Mouse (Mus musculus): Measurements from ENCODE around the gene Zfp799.

The Zfp799 gene

DNA sequence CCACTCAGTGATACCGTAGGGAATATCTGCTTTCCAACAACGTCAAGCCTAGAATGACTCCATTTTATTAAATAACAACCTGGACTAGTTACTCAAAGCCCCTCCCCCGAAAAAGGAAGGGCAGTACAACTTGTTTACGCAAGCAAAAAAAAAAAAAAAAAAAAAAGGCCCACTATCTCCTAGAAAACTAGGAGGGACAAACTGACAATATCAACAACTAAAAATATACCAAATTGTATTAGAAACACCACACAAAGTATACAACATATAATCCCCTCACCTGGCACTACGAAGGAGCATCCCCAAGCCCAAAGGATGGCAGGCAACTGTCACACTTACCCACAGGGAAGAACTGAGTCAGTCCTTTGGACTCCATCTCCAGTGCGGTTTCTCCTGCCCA, 43.1 kb downstream of the Zfp799 start:
- DNase-seq = no peak

DNA sequence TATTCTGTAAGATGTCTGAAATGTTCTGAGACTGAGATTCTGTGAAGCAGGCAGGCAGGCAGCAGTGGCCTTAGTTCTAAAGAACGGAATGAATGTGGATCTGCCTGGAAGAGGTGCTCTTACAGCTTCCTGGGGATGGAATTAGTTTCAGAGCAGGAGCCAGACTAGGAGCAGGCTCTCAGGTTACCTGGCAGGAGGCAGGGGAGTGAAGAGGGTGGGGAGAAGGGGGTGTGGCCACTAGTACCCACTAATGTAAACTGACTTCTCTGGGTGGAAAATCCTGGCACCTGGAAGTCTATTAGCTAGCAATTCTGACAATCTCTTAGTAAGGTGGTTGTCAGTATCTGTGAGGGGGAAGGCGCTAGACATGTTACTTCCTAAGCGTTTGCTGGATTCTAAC, 44.4 kb downstream of the Zfp799 start:
- peak; percentile 11 for DNase-seq

DNA sequence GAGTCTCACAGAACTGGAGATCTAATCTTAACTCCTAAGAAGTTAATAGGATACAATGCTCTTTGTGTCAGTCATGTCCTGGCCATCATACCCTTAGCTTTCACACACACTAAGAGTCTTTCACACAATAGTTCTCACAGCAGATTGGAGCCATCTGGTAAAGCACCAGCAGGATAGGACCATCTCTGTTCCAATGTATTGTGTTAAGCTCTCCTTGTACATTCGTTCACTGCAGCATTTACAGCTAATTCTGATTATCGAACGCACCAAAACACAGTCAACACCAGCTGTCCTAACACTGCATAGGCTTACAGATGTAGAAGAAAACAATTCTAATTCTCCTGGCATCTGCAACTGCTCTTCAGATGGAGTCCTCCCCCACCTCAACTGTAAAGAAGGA, 52.5 kb downstream of the Zfp799 start:
- no peak for DNase-seq

DNA sequence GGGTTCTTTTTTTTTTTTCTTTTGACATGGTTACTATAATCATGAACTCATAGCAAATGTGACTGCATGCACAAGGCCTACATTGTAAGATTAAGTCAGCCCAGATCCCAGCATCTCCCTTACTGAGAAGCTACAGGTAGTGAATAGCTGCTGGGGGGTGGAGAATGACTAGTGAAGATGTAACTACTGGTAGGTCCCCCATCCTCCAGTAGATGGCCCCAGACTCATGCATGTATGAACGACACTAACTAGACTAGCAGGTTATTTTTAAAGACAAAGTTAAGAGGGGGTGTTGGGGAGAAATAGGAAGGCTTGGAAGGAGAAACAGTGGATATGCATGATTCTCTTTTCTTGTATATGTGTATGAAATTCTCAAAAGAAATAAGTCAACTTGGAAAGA, 58.8 kb downstream of the Zfp799 start:
- DNase-seq = no peak

DNA sequence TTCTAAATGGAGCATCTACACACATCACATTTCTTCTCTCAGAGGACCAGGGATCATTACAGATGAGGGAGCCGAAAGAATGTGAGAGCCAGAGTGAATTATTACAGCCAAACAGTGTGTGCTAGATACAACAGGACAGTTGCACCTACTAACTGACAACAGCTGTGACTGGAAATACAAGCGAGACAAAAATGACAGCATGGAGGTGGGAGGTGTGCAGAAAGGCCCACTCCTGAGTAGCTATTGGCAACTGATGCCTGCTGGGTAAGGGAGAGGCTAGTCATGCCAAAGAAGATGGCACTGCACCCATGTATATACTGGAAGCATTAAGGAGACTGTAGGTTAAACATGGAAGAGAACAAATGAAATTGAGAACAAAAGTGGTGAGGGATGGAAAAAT, 63.6 kb downstream of the Zfp799 start:
- no peak for DNase-seq

All from kidney, adult 18-20 months (tissue).